Mouse (Mus musculus): Measurements from ENCODE around the gene Tbc1d10c. TPM values are rescaled to one million over a fixed set of nuclear protein-coding genes. Genes with fewer than 3 reads are reported as not detected.

The Tbc1d10c gene
- polyA plus RNA-seq, 1 experiment from 2014 or later: 0.60 TPM

- WGBS (ENCODE audit: missing documents): 95% methylated on average over 9 of the region's 9 CpGs
- Histone ChIP-seq H3K27ac (no peak overlapping the region), H3K4me3 (ENCODE audit: inconsistent target) (no peak overlapping the region), H3K36me3 (ENCODE audit: inconsistent target) (no peaks in the 10 kb centered on the region), H3K79me2 (ENCODE audit: inconsistent target) (peaks cover 11% of the 10 kb centered on the region; the same call in 1 of the 2 replicates)
These were observed 24.2 kb downstream of the Tbc1d10c start for GRCm38 (mm10) chr19:4166678-4167476.

GRCm38 (mm10) chr19:4164721-4165120 lies 26.4 kb downstream of the Tbc1d10c start:
- H3K4me3 ChIP-seq (ENCODE audit: inconsistent target): no peak overlapping the region
- peaks cover 12% of the 10 kb centered on the region; the same call in 1 of the 2 replicates for H3K79me2 ChIP-seq (ENCODE audit: inconsistent target)
- 37% methylated on average over 2 of the region's 2 CpGs for WGBS (ENCODE audit: missing documents)
- peaks cover 13% of the 10 kb centered on the region for H3K36me3 ChIP-seq (ENCODE audit: inconsistent target)
- 0 out of 2 replicates have a peak overlapping the region, but pooled peaks have one; percentile 7 for H3K27ac ChIP-seq

- no peak overlapping the region for H3K4me3 ChIP-seq (ENCODE audit: inconsistent target)
- peaks cover 19% of the 10 kb centered on the region for H3K36me3 ChIP-seq (ENCODE audit: inconsistent target)
- peak overlapping the region; percentile 7; the same call in 1 of the 2 replicates for H3K27ac ChIP-seq
- H3K79me2 ChIP-seq (ENCODE audit: inconsistent target): peaks cover 12% of the 10 kb centered on the region; the same call in 1 of the 2 replicates
- WGBS (ENCODE audit: missing documents): 92% methylated on average over 3 of the region's 3 CpGs
These were observed 27.0 kb downstream of the Tbc1d10c start for GRCm38 (mm10) chr19:4164100-4164499.

GRCm38 (mm10) chr19:4163543-4163887 lies 27.6 kb downstream of the Tbc1d10c start:
- WGBS (ENCODE audit: missing documents): 39% methylated on average over 4 of the region's 4 CpGs
- Histone ChIP-seq H3K79me2 (ENCODE audit: inconsistent target) (peaks cover 12% of the 10 kb centered on the region; the same call in 1 of the 2 replicates), H3K4me3 (ENCODE audit: inconsistent target) (peak overlapping the region; percentile 84), H3K27ac (peak overlapping the region; percentile 36), H3K36me3 (ENCODE audit: inconsistent target) (peaks cover 25% of the 10 kb centered on the region)

GRCm38 (mm10) chr19:4162646-4163542 lies 28.2 kb downstream of the Tbc1d10c start, which contains the start of gene Rps6kb2:
TSS of gene Rps6kb2 (minus strand) at chr19:4163354.
- 9% methylated on average over 42 of the region's 42 CpGs for WGBS (ENCODE audit: missing documents)
- Histone ChIP-seq H3K27ac (peak within 1 kb of the TSS; percentile 36), H3K79me2 (ENCODE audit: inconsistent target) (peaks cover 12% of the 10 kb centered on the region; the same call in 1 of the 2 replicates), H3K36me3 (ENCODE audit: inconsistent target) (peaks cover 30% of the 10 kb centered on the region), H3K4me3 (ENCODE audit: inconsistent target) (peak within 1 kb of the TSS; percentile 84)

- H3K4me3 ChIP-seq (ENCODE audit: inconsistent target): no peak overlapping the region
- H3K79me2 ChIP-seq (ENCODE audit: inconsistent target): peaks cover 12% of the 10 kb centered on the region; the same call in 1 of the 2 replicates
- 93% methylated on average over 8 of the region's 8 CpGs for WGBS (ENCODE audit: missing documents)
- H3K36me3 ChIP-seq (ENCODE audit: inconsistent target): peaks cover 42% of the 10 kb centered on the region
- no peak overlapping the region for H3K27ac ChIP-seq
These were observed 32.0 kb downstream of the Tbc1d10c start for GRCm38 (mm10) chr19:4159049-4159448.

GRCm38 (mm10) chr19:4156771-4157170 lies 34.3 kb downstream of the Tbc1d10c start:
- WGBS (ENCODE audit: missing documents): 89% methylated on average over 11 of the region's 12 CpGs
- Histone ChIP-seq H3K27ac (no peak overlapping the region), H3K79me2 (ENCODE audit: inconsistent target) (no peaks in the 10 kb centered on the region), H3K4me3 (ENCODE audit: inconsistent target) (no peak overlapping the region), H3K36me3 (ENCODE audit: inconsistent target) (peaks cover 63% of the 10 kb centered on the region)

GRCm38 (mm10) chr19:4156073-4156579 lies 35.0 kb downstream of the Tbc1d10c start:
- 68% methylated on average over 20 of the region's 20 CpGs for WGBS (ENCODE audit: missing documents)
- H3K27ac ChIP-seq: no peak overlapping the region
- H3K4me3 ChIP-seq (ENCODE audit: inconsistent target): no peak overlapping the region
- H3K79me2 ChIP-seq (ENCODE audit: inconsistent target): no peaks in the 10 kb centered on the region; the same call in 1 of the 2 replicates
- H3K36me3 ChIP-seq (ENCODE audit: inconsistent target): peaks cover 63% of the 10 kb centered on the region

GRCm38 (mm10) chr19:4155223-4156072 lies 35.6 kb downstream of the Tbc1d10c start:
- peaks cover 64% of the 10 kb centered on the region for H3K36me3 ChIP-seq (ENCODE audit: inconsistent target)
- no peak overlapping the region for H3K27ac ChIP-seq
- 51% methylated on average over 6 of the region's 6 CpGs for WGBS (ENCODE audit: missing documents)
- H3K79me2 ChIP-seq (ENCODE audit: inconsistent target): peaks cover 7% of the 10 kb centered on the region; the same call in 1 of the 2 replicates
- no peak overlapping the region for H3K4me3 ChIP-seq (ENCODE audit: inconsistent target)

GRCm38 (mm10) chr19:4154437-4155222 lies 36.5 kb downstream of the Tbc1d10c start:
- WGBS (ENCODE audit: missing documents): 22% methylated on average over 13 of the region's 13 CpGs
- Histone ChIP-seq H3K4me3 (ENCODE audit: inconsistent target) (no peak overlapping the region), H3K79me2 (ENCODE audit: inconsistent target) (peaks cover 15% of the 10 kb centered on the region), H3K36me3 (ENCODE audit: inconsistent target) (peaks cover 69% of the 10 kb centered on the region), H3K27ac (no peak overlapping the region)

GRCm38 (mm10) chr19:4153232-4153654 lies 37.8 kb downstream of the Tbc1d10c start, which contains the start of gene Ptprcap:
TSS of gene Ptprcap (plus strand) at chr19:4153604.
- peaks cover 26% of the 10 kb centered on the region for H3K79me2 ChIP-seq (ENCODE audit: inconsistent target)
- WGBS (ENCODE audit: missing documents): 88% methylated on average over 11 of the region's 11 CpGs
- H3K36me3 ChIP-seq (ENCODE audit: inconsistent target): peaks cover 55% of the 10 kb centered on the region
- no peak within 1 kb of the TSS for H3K4me3 ChIP-seq (ENCODE audit: inconsistent target)
- no peak within 1 kb of the TSS for H3K27ac ChIP-seq

- Histone ChIP-seq H3K4me3 (ENCODE audit: inconsistent target) (no peak overlapping the region), H3K79me2 (ENCODE audit: inconsistent target) (peaks cover 26% of the 10 kb centered on the region), H3K36me3 (ENCODE audit: inconsistent target) (peaks cover 53% of the 10 kb centered on the region), H3K27ac (no peak overlapping the region)
- 93% methylated on average over 8 of the region's 8 CpGs for WGBS (ENCODE audit: missing documents)
These were observed 38.4 kb downstream of the Tbc1d10c start for GRCm38 (mm10) chr19:4152445-4153231.
